Mouse (Mus musculus) ES-Bruce4 (cell line): Measurements from ENCODE around the gene Xylt1. TPM values are rescaled to one million over a fixed set of nuclear protein-coding genes. Genes with fewer than 3 reads are reported as not detected.

Source experiments
- H3K27ac ChIP-seq: 2 replicates; pipeline ENCODE4 v1.5.1; 2012; ENCODE audit warnings: low read length, inconsistent platforms; ENCODE audit not compliant: insufficient read depth
- H3K27me3 ChIP-seq: 2 replicates; pipeline ENCODE4 v1.6.1; 2012; ENCODE audit warnings: mild to moderate bottlenecking, low read length, inconsistent platforms; ENCODE audit not compliant: control insufficient read depth, poor library complexity, insufficient read depth, severe bottlenecking
- H3K36me3 ChIP-seq: 2 replicates; pipeline ENCODE4 v1.6.1; 2012; ENCODE audit warnings: inconsistent platforms, mild to moderate bottlenecking, low read length, moderate library complexity; ENCODE audit not compliant: control insufficient read depth, poor library complexity, insufficient read depth, severe bottlenecking
- H3K4me1 ChIP-seq: one replicate; pipeline ENCODE4 v1.8.1; 2011; ENCODE audit warnings: low read length; ENCODE audit not compliant: control insufficient read depth, insufficient read depth
- H3K4me3 ChIP-seq: 2 replicates; pipeline ENCODE4 v1.5.1; 2011; ENCODE audit warnings: low read depth, mild to moderate bottlenecking, low read length
- H3K9ac ChIP-seq: 2 replicates; pipeline ENCODE4 v1.6.1; 2012; ENCODE audit warnings: low read depth, mild to moderate bottlenecking, inconsistent platforms; ENCODE audit not compliant: poor library complexity, severe bottlenecking
- H3K9me3 ChIP-seq: replicated peaks from 2 replicates; pipeline ENCODE4 v1.6.1; 2012; ENCODE audit warnings: mild to moderate bottlenecking, low read length, inconsistent platforms; ENCODE audit not compliant: control insufficient read depth, poor library complexity, insufficient read depth, severe bottlenecking
- CTCF ChIP-seq: IDR thresholded peaks from one replicate; pipeline ENCODE4 v1.8.1; 2011; ENCODE audit warnings: low read depth, low read length
- EP300 ChIP-seq: IDR thresholded peaks from 2 replicates; pipeline ENCODE4 v1.6.1; 2011; ENCODE audit warnings: low read depth, low read length; ENCODE audit not compliant: insufficient read depth
- POLR2A ChIP-seq: IDR thresholded peaks from one replicate; pipeline ENCODE4 v1.8.1; 2011; ENCODE audit warnings: low read length; ENCODE audit not compliant: insufficient read depth
- polyA plus RNA-seq: library from polyadenylated mRNA; stranded (reverse); fragments of >200 nt; gene quantifications from 2 replicates; pipeline ENCODE4 v1.2.4, GENCODE M21; 2011; ENCODE audit warnings: low read depth; ENCODE audit not compliant: missing spikeins, insufficient read depth, insufficient read length

Xylt1 gene
- polyA plus RNA-seq, 1 experiment: 1.2 TPM

- H3K9me3 ChIP-seq: no peaks in the 10 kb centered on the region
- H3K27ac ChIP-seq: no peak overlapping the region
These were observed 306.2 kb downstream of the Xylt1 start for GRCm38 (mm10) chr7:117686997-117687302.

GRCm38 (mm10) chr7:117695612-117696011, 314.8 kb downstream of the Xylt1 start:
- Histone ChIP-seq H3K4me3 (no peak overlapping the region), H3K9ac (no peak overlapping the region), H3K4me1 (no peaks in the 10 kb centered on the region), H3K27me3 (no peaks in the 10 kb centered on the region), H3K36me3 (no peaks in the 10 kb centered on the region), H3K9me3 (no peaks in the 10 kb centered on the region), H3K27ac (no peak overlapping the region)
- TF ChIP-seq POLR2A (no peak), CTCF (peak; percentile 54), EP300 (no peak)

More at GRCm38 (mm10) chr7:117686997-117687302, 306.2 kb downstream of the Xylt1 start:
- no peaks in the 10 kb centered on the region for H3K4me1 ChIP-seq
- H3K27me3 ChIP-seq: no peaks in the 10 kb centered on the region
- H3K9ac ChIP-seq: no peak overlapping the region
- TF ChIP-seq POLR2A: no peak
- TF ChIP-seq EP300: no peak
- TF ChIP-seq CTCF: no peak
- H3K4me3 ChIP-seq: no peak overlapping the region
- H3K36me3 ChIP-seq: no peaks in the 10 kb centered on the region

GRCm38 (mm10) chr7:117697681-117698080, 316.9 kb downstream of the Xylt1 start:
- H3K4me1 ChIP-seq: no peaks in the 10 kb centered on the region
- H3K4me3 ChIP-seq: no peak overlapping the region
- H3K9me3 ChIP-seq: no peaks in the 10 kb centered on the region
- no peak overlapping the region for H3K27ac ChIP-seq
- H3K27me3 ChIP-seq: no peaks in the 10 kb centered on the region
- TF ChIP-seq POLR2A (no peak), CTCF (no peak), EP300 (no peak)
- no peaks in the 10 kb centered on the region for H3K36me3 ChIP-seq
- no peak overlapping the region for H3K9ac ChIP-seq

- TF ChIP-seq POLR2A (no peak), EP300 (no peak), CTCF (no peak)
- Histone ChIP-seq H3K27me3 (no peaks in the 10 kb centered on the region), H3K36me3 (no peaks in the 10 kb centered on the region), H3K4me3 (no peak overlapping the region), H3K27ac (no peak overlapping the region), H3K4me1 (no peaks in the 10 kb centered on the region), H3K9me3 (no peaks in the 10 kb centered on the region), H3K9ac (no peak overlapping the region)
These were observed 317.9 kb downstream of the Xylt1 start for GRCm38 (mm10) chr7:117698551-117699114.

- no peak overlapping the region for H3K9ac ChIP-seq
- no peaks in the 10 kb centered on the region for H3K36me3 ChIP-seq
- TF ChIP-seq POLR2A: no peak
- TF ChIP-seq EP300: no peak
- TF ChIP-seq CTCF: no peak
- no peaks in the 10 kb centered on the region for H3K9me3 ChIP-seq
- H3K27me3 ChIP-seq: no peaks in the 10 kb centered on the region
- H3K4me3 ChIP-seq: no peak overlapping the region
- H3K4me1 ChIP-seq: no peaks in the 10 kb centered on the region
- H3K27ac ChIP-seq: no peak overlapping the region
These were observed 318.7 kb downstream of the Xylt1 start for GRCm38 (mm10) chr7:117699343-117699985.

GRCm38 (mm10) chr7:117700066-117700465, 319.3 kb downstream of the Xylt1 start:
- Histone ChIP-seq H3K9me3 (no peaks in the 10 kb centered on the region), H3K4me1 (no peaks in the 10 kb centered on the region), H3K27ac (no peak overlapping the region), H3K36me3 (no peaks in the 10 kb centered on the region), H3K27me3 (no peaks in the 10 kb centered on the region), H3K9ac (no peak overlapping the region), H3K4me3 (no peak overlapping the region)
- TF ChIP-seq EP300: no peak
- TF ChIP-seq POLR2A: no peak
- no peak for TF ChIP-seq CTCF
